Mouse (Mus musculus): Measurements from ENCODE around the gene Rhbdf2.
A peak's percentile ranks its signal among the peaks of the same experiment; 100 is the strongest.

Rhbdf2 gene

DNA sequence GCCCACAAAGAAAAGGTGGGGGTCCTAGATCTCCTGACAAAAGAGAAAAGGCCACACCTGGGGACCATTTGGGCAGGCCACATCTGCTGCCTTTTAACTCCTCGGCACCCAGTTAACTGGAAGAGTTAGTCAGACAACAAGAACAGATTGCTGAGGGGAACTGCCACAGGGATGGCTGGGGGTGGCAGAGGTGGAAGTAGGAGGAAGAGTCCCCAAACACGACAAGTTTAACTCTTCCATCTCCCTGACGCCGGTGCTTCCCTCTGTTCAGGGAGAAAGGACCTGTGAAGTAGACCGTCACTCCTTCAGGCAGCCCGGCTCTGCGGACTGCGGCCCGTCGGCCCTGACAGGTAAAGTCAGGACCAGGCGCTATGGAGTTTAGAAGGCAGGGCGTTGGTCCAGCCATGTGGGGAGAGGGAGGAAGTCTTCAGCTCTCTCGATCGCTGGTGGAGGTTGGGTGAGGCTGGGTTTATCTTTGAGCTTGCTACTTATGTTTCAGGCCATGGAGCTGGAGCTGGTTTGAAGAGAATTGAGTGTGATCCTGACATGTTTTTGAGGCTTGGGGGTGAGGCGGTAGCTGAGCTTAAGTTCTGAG lies 32.3 kb upstream of the Rhbdf2 start:
- DNase-seq (ENCODE audit: low read depth, low spot score), result no peak

DNA sequence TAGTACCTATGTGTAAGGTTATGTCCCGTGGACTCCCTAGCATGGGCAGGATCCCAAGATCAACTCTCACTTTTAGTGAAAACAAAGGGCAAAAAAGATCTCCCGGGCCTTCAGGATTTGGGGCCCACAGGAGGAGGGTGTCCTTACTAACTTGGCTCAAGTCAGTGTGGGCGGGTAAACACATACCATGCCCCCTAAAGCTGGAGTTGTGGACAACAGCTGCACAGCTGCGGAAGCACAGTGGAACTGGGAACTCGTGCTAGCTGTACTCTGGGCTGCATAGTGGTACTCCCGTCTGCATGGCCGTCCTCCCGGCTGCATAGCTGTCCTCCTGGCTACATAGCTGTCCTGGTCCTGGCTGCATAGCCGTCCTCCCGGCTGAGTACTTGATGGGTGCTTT lies 31.4 kb upstream of the Rhbdf2 start:
- DNase-seq (ENCODE audit: low read depth, low spot score), result no peak

DNA sequence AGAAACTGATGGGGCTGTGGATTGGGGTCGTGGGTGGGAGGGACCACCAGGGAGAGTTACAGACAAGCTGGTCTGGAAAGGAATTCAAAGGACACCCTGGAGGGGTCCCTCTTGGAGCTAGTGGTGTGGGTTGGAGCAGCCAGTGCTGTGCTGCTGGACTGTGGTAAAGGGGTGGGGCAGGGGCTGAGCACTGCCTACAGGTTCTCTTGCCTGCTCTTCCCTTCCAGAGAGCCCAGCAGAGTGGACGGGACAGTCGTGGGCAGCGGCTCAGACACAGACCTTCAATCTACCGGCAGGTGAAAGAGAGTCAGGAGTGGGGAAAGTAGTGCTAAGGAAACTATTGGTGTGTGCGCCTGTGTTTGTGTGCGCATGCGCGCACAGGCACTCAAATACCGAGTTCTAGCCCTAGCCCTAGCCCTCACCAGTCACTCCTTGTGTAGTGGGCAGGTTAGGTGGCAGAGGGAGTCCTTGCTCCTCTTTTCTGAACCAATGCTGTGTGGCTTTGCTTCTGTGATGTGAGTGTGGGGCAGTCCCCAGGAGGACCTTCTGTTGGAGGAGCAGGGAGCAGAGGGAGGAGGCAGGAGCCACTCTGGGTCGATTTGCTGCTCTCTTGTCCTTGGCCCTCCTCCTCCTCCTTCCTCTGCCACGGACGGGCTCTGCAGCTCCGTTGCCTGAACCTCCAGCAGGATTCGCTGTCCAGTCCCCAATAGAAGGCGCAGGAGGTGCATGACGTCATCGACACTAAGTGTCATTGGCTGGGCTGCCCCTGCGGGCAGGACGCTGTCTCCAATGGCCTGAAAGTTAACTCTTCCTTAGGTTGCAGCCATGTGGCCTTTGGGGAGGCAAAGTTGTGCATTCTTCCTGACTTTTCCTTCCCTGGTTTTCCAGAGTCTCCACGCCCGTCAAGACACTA lies 30.7 kb upstream of the Rhbdf2 start:
- peak; percentile 86 for DNase-seq (ENCODE audit: low read depth, low spot score)

DNA sequence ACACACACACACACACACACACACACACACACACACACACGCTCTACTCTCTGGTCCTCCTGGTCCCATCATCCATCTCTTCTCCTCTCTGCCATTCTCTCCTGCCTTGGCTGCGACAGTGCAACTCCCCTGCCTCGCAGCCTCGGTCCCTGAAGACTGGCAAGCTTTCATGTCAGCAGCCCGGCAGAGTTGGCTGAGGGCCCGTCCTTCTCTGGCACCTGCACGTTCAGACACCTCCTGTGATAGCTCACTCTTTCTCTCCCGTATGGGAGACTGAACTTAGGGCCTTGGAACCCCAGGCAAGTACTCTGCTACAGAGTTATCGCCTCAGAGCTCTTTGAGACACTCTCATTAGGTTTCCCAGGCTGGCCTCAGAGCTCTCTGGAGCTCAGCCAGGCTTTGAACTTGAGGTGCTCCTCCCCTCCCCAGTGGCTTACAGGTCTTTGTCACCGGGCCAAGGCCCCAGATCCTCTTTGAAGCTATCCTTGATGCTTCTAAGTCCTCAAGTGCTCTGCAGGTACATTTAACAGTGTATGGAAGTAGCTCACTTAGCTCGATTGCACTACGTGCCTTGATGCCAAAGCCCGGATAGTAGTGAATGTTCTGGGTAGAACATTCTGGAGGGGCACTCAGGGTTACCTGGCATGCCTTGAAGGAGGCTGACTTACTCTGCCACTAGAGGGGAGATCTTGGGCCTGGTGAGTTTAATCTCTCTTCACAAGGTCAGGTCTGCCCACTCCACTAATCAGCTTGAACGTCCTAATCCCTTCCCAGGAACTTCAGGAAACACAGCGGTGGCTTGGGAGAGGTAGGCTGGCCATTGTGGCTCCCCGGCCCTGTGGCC lies 29.8 kb upstream of the Rhbdf2 start:
- DNase-seq (ENCODE audit: low read depth, low spot score), result peak; percentile 78

DNA sequence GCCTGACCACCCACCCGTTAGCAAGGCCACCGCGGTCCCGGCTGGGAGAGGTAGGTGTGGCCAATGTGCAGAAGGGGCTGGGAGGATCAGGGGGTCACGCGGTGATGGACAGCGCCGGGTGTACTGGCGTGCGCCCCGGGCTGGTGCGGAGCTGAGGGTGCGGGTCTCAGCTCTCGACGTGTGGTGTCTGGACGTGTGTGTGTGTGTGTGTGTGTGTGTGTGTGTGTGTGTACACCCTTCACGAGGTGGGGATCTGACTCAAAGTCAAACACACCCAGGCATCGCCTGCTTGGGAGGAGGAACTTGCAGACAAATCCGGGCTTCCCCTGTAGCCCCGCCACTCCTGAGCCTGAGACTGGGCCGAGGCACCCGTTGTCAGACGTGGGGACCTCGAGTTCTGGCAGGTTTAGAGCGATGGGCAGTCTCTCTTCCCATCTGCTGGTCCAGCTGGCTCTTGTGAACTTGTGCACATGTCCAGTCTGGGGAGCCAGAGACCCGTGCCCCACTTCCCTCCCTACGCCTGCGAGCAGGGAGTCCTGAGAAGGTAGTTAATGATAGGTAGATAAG lies 27.5 kb upstream of the Rhbdf2 start, which contains the start of gene Cygb:
Gene Cygb, minus strand, starts transcription at position 59 of the 567 bp plus-strand sequence.
- DNase-seq (ENCODE audit: low read depth, low spot score), result no peak

DNA sequence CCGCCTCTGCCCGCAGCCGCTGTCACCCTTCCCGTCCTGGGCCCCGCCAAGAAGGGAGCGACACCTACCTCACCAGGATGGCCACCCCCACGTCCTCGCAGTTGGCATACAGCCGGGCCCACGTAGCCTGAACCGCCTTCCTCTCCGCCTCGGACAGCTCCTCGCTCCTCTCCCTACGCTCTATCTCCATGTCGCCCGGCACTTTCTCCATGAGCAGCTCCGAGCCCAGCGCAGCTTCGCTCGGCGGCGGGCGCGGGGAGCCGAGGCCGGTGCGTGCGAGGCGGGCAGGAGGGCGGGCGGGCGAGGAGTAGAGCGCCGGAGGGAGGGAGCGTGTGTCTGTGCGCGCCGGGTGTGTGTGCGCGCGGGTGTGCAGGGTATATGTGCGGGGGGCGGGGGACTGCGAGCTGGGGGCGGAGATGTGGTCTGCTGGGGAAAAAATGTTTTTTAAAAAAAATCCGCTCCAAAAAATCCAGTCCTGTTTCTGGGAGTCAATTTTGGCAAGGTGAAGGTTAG lies 26.9 kb upstream of the Rhbdf2 start:
- no peak for DNase-seq (ENCODE audit: low read depth, low spot score)

DNA sequence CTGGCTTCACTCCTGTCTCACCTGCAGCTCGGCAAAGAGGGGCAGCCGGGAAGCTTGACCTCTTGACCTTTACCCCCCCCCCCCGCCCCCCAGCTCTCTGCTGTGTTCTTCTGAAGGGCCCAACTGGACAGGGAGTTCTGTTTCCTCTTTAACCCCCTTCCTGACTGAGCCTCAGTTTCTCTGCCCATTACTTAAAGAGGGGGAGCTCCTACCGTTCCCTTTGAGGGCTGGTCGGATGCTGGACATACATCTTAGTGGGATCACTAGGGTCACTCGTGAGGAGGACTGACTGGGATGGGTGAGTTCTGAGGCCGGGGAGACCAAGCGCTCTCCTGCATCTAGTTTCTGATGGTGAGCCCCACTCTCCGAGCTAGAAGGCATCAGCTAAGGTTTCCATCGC lies 26.4 kb upstream of the Rhbdf2 start, which contains the start of gene Prcd:
Gene Prcd, plus strand, starts transcription at position 301 of the 400 bp plus-strand sequence.
- DNase-seq (ENCODE audit: low read depth, low spot score), result no peak

DNA sequence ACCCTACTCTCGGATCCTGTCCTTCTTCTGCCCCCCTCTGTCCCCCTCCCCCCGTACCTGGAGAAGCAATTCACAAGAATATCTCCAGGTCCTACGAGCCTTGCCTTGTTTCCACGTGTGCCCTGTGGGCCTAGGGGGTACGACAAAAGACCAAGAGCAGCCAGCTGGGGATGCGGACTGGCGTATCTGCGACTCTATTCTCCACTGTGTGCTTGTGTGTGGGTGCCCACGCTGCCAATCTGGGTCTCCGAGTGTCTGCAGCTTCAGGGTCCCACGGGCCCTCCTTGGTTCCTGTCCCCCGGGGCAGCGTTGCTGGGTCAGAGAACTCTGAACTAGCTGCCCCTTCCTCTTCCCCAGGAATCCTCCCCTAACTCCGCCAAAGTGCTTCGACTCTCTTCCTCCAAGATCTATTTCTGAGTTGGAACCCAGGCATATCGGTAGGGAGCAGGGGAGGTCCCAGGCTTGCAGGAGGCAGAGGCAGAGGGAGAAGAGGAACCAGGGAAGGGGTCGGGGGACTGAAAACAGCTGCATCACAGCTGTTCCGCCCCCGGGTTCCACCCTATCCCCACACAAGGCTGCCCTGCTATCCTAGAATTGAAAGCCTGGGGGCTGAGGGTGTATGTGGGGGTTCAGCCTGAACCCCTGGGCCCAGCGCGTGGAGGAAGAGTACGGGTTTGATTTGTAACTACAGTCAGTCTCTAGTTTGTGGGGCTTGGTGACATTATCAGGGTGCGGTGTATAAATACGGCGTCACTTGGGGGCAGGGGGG lies 25.7 kb upstream of the Rhbdf2 start:
- DNase-seq (ENCODE audit: low read depth, low spot score), result no peak

DNA sequence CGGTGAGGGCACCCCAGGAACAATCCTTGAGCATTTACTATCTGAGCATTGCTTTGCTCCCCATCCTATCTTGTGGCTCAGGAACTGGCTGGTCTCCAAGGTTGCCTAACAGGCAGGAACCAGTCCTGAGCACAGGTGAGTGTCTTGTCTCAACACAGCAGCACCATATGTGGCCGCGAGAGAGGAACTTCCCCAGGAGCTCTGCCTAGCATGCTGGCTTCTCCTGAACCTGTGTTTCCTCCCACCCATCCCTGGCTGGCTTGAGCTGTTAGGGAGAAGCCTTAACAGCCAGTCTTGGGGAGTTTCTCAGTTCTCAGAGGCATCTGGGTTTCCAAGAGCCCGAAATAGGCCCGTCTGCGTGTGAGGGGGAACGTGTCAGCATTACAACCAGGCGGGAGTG lies 24.5 kb upstream of the Rhbdf2 start:
- no peak for DNase-seq (ENCODE audit: low read depth, low spot score)

DNA sequence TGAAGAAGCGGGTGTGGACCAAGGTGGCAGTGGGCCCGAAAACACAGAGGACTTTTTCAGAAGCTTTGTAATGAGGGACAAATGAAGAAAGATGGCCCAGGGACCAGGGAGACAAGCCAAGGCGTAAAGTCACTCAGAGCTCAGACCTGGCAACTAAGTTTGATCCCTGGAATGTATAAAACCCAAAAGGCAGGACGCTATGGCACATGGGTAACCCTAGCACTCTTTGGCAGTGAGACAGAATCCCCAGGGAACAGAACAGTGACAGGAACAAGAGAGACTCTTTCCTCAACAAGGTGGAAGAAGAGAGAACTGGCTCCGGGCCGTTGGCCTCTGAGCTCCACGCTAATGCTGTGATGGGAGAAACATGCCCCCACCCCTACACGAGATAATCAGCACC lies 24.0 kb upstream of the Rhbdf2 start:
- no peak for DNase-seq (ENCODE audit: low read depth, low spot score)

DNA sequence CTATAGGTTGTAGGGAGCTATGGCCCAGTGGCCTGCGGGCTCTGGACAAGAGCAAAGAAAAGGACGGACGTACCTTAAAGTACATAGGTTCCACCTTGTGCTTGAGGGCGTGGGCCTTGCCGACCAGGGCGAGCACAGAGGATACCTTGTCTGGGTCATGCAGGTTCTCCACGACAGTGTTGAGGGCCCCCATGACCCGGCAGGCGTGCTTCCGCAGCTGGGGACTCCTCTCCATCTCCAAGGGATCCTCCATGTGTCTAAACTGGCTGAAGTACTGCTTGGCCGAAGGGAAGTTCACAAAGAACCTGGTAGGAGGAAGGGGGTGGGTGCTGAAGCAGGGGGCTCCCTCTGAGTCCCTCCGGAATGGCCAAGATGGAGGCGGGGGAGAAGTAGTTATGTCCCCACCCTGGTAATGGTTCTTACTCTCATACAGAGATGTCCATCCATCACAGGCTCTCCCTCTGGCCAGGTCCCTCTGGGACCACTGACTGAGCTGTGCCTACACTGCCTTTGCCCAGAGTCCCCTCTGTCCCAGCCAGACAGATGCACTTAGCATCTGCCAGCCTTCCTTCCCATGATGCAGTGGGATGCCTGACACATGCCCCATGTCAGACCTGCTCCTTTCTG lies 23.0 kb upstream of the Rhbdf2 start:
- DNase-seq (ENCODE audit: low read depth, low spot score), result no peak

DNA sequence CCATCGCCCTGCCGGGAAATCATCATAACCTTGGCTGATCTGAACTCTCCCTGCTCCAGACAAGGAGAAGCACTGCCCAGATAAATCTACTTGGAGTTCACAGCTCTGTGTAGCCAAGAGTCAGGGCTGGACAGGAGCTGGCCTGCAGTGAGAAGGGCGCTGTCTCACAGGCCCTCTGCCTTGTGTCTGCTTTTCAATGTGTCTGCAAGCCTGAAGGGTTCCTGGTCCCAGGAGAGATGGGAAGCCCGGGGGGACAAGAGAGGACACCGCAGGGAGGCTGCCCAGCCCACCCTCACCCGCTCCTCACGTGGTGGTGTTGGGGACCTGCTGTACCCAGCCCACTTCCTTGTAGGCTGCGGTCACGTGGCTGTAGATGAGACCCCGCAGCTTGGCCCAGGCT lies 22.2 kb upstream of the Rhbdf2 start:
- no peak for DNase-seq (ENCODE audit: low read depth, low spot score)

DNA sequence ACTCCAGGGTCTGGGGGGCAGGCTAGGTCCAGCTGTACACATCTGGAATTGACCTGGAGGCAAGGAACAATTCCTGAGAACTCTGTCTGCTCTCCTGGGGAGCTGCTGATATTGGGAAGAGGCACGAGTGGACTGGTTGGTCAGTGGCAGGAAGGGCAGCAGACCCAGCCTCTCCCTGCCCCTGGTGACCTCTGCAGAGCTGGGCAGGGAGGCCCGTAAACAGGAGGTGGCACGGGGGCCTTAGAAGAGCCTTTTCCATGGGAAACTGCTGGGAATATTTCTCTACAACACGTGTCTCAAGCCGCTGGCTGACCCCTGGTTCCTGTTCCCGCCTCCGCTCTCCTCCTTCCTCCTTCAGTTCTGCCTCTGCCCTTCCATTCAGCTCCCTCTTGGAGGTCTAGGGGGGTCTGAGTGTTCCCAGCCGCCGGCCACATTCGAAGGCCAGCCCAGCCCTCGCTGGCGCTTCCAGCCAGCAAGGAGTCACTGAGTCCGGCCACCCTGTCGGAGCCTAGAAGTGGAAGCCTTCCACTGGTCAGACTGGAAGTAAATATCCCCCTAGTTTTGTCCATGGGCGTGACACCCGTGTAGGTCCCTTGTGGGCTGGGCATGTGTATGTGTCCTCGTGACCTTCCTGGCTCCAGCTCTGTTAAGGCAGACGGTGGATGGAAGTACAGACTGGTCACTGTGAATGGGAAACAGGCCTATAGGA lies 21.5 kb upstream of the Rhbdf2 start:
- DNase-seq (ENCODE audit: low read depth, low spot score), result no peak

DNA sequence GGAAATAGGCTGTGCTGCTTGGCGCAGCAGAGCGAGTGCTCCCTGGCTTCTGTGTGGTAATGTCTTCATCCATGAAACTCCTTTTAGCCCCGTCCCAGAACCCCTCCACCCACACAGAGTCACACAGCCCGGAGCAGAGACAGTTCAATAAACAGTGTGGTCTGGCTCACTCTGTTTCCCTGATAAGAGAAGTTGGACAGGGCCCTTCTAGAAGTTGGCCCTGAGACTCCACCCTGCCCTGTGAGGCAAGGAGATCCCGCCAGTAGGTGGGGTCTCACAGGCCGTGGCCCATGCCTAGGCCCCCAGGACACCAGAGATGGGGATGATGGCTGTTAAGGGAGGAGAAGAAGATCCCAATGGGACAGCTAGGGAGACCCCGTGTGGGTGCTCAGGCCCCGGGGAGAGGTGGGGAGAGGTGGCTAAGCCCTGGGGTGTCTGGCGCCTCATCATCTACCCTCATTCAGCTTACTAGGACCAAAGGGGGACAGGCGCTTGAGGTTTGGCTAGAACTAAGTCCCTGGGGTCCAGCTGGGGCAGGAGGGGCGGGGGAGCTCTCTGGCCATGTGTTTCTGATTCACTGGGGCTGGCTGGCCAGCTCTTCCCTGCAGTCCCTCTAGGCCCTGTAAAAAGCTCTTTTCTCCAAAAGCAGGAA lies 20.6 kb upstream of the Rhbdf2 start:
- no peak for DNase-seq (ENCODE audit: low read depth, low spot score)

DNA sequence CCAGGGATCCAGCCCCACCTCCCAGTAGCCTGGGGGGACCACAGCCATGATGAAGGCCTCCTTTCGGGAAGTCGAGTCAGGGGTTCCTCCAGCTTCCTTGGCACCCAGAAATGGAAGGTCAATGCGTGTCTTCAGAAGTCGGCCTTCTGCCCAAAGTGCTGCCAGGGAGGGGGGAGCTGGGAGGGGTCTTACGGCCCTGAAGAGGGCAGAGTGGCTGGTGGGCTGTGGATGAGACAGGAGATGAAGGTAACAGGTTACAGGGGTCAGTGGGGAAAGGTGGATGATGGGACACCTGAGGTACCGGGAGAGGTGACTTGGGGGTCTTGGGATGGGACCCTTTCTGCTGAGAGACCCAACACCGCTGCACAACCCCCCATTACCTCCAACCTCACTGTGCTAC lies 20.0 kb upstream of the Rhbdf2 start:
- no peak for DNase-seq (ENCODE audit: low read depth, low spot score)

DNA sequence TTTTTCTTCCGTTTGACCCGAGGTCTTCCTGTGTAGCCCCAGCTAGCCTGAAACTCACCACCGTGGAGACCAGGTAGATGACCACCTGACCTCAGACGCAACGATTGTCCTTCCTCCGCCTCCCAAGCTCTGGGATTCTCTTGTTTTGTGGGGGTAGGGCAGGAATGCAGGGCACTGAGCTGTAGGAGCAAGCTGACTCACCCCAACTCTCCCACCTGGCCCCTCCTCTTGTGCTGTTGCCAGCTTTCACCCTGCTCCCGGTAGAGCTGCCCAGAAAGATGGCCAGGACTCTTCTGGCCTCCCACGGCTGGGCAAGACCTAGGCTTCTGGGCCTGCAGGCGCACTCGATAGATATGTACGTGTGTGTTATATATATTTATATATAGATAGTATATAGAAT lies 19.3 kb upstream of the Rhbdf2 start:
- DNase-seq (ENCODE audit: low read depth, low spot score), result no peak

DNA sequence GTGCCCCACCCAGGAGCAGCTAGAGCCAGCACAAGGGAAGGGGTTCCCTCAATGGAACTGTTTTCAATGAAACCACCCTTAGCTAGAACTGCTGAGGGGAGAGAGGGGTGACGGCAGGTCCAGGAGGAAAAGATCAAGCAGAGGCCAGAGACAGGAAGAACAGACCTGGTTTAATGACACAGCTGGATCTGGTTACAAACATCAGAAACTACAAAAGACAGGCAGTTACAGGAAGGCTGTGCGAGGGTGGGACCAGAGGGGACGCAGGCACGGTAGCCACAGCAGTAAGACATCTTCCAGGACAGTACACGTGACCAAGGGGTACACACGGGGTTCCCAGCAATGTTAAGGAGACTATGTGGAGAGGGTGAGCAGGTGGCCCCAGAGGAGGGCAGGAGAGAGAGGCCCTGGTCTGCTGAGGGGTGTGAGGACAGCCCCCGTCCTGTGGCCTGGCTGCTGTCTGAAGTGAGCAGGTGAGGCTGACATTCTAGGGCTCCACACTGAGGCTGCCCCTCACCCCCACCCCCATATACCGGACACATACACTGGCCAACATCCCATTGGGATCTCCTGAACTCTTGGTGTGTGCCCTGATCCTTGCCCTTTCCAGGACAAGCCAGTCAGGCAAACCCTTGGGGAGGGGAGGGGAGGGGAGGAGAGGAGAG lies 18.8 kb upstream of the Rhbdf2 start:
- DNase-seq (ENCODE audit: low read depth, low spot score), result no peak

DNA sequence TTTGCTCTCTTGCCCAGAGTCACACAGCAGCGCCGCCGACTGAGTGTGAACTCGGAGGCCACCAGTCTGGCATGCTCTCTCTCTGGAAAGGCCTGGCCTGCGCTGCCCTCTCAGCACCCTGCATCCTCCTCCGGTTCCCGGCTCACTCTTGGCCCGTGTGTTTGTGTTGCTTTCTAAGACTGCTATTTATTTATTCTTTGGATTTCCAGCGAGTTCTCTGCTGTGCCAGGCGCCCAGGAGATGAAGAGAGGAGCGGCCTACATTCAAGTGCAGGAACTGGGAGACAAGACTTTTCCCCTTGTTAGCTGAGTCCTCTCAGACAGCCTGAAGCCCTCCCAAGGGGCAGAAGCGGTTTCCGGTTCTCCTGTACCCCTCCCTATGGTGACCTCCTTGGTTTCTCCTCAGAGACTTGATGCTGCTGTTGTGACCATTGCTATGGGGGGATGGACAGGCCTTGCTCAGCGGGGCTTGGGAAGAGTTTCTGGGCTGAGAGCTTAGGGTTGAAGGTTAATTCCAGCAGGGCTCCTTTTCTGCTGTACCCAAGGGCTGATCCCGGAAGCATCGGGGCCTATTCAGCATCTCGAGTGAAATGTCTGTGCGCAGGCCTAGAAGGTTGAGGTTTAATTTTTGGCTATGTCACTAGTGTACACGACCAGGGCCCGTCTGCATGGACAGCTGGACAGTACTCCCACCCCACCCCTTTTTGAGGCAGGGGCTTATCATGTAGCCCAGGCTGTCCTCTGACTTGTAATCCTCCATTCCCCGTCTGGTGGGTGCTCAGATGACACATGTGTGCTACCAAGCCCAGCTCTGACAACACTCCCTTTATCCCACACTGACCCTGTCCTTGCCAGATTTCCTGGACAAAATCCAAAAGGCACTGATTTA lies 17.6 kb upstream of the Rhbdf2 start:
- no peak for DNase-seq (ENCODE audit: low read depth, low spot score)
